Mouse (Mus musculus) forebrain, embryonic 15.5 days (tissue): Measurements from ENCODE around the gene Nhlrc4. TPM values are rescaled to one million over a fixed set of nuclear protein-coding genes. Genes with fewer than 3 reads are reported as not detected.

Experiments
- polyA plus RNA-seq: library from polyadenylated mRNA; unstranded; fragments of >200 nt; fragmentation: Nextera tagmentation; extraction: Ambion mirVana; gene quantifications from 2 replicates; pipeline ENCODE4 v1.2.1, GENCODE M21; 2015

Nhlrc4 gene
- polyA plus RNA-seq, 1 experiment from 2014 or later, result not detected

Other genes with a start within 250 kb of the Nhlrc4 start
- gene Gng13, start 227.8 kb downstream of the Nhlrc4 start, polyA plus RNA-seq, result 1.6 and 1.7 TPM in 2 replicates
- gene Chtf18, start 217.5 kb downstream of the Nhlrc4 start, polyA plus RNA-seq, result 14.5 and 14.8 TPM in 2 replicates
- gene Rpusd1, start 217.3 kb downstream of the Nhlrc4 start, polyA plus RNA-seq, result 24.2 and 26.3 TPM in 2 replicates
- not detected in 2 replicates for gene Mslnl, start 208.9 kb downstream of the Nhlrc4 start, polyA plus RNA-seq
- gene Msln, start 190.6 kb downstream of the Nhlrc4 start, polyA plus RNA-seq, result 0.31 and 0.72 TPM in 2 replicates
- 30.9 and 31.2 TPM in 2 replicates for gene Narfl, start 171.2 kb downstream of the Nhlrc4 start, polyA plus RNA-seq
- gene Haghl, start 159.3 kb downstream of the Nhlrc4 start, polyA plus RNA-seq, result 115 and 121 TPM in 2 replicates
- 0.17 and 0.26 TPM in 2 replicates for gene Ccdc78, start 158.4 kb downstream of the Nhlrc4 start, polyA plus RNA-seq
- gene Fam173a, start 152.1 kb downstream of the Nhlrc4 start, polyA plus RNA-seq, result 71.4 and 84.2 TPM in 2 replicates
- gene AC134908.4, start 149.3 kb downstream of the Nhlrc4 start, polyA plus RNA-seq, result not detected in 2 replicates
- gene Metrn, start 147.8 kb downstream of the Nhlrc4 start, polyA plus RNA-seq, result 31.4 and 37.3 TPM in 2 replicates
- gene Fbxl16, start 135.9 kb downstream of the Nhlrc4 start, polyA plus RNA-seq, result 33.2 and 35.3 TPM in 2 replicates
- 34.2 and 34.3 TPM in 2 replicates for gene Wdr24, start 121.3 kb downstream of the Nhlrc4 start, polyA plus RNA-seq
- gene Jmjd8, start 116.1 kb downstream of the Nhlrc4 start, polyA plus RNA-seq, result 65.9 and 67.0 TPM in 2 replicates
- gene Stub1, start 111.6 kb downstream of the Nhlrc4 start, polyA plus RNA-seq, result 308 and 313 TPM in 2 replicates
- 29.1 and 30.8 TPM in 2 replicates for gene Rhbdl1, start 107.7 kb downstream of the Nhlrc4 start, polyA plus RNA-seq
- gene Gm20683, start 103.2 kb downstream of the Nhlrc4 start, polyA plus RNA-seq, result 8.3 and 10.1 TPM in 2 replicates
- gene Rhot2, start 100.1 kb downstream of the Nhlrc4 start, polyA plus RNA-seq, result 15.2 and 16.1 TPM in 2 replicates
- 18.8 and 24.8 TPM in 2 replicates for gene Wdr90, start 83.5 kb downstream of the Nhlrc4 start, polyA plus RNA-seq
- gene Mcrip2, start 76.2 kb downstream of the Nhlrc4 start, polyA plus RNA-seq, result 14.4 and 16.7 TPM in 2 replicates
- gene Mettl26, start 69.9 kb downstream of the Nhlrc4 start, polyA plus RNA-seq, result 61.8 and 62.0 TPM in 2 replicates
- gene Wfikkn1, start 64.1 kb downstream of the Nhlrc4 start, polyA plus RNA-seq, result 0.55 and 0.60 TPM in 2 replicates
- gene Rab40c, start 25.2 kb downstream of the Nhlrc4 start, polyA plus RNA-seq, result 50.8 and 52.6 TPM in 2 replicates
- 51.7 and 53.4 TPM in 2 replicates for gene Pigq, start within 50 bp of the Nhlrc4 start, polyA plus RNA-seq
- gene A930017K11Rik, start 7.6 kb upstream of the Nhlrc4 start, polyA plus RNA-seq, result 0.09 TPM in 1 of 2 replicates, not detected in the other
- 23.9 and 24.8 TPM in 2 replicates for gene Capn15, start 40.8 kb upstream of the Nhlrc4 start, polyA plus RNA-seq
- gene Rab11fip3, start 124.6 kb upstream of the Nhlrc4 start, polyA plus RNA-seq, result 34.0 and 36.3 TPM in 2 replicates
- gene Decr2, start 145.4 kb upstream of the Nhlrc4 start, polyA plus RNA-seq, result 27.7 and 29.1 TPM in 2 replicates
- gene Nme4, start 150.6 kb upstream of the Nhlrc4 start, polyA plus RNA-seq, result 37.1 and 40.7 TPM in 2 replicates
- 2.1 and 2.3 TPM in 2 replicates for gene Tmem8, start 168.3 kb upstream of the Nhlrc4 start, polyA plus RNA-seq
- gene Mrpl28, start 178.5 kb upstream of the Nhlrc4 start, polyA plus RNA-seq, result 206 and 217 TPM in 2 replicates
- gene Axin1, start 193.7 kb upstream of the Nhlrc4 start, polyA plus RNA-seq, result 11.2 and 17.4 TPM in 2 replicates